Mouse (Mus musculus): ENCODE data around the gene Slc35b4. TPM values are rescaled to one million over a fixed set of nuclear protein-coding genes. Genes with fewer than 3 reads are reported as not detected.

Slc35b4 gene
- polyA plus RNA-seq, 1 experiment: 23.5 TPM

GRCm38 (mm10) chr6:34187273-34187863 is 10.5 kb upstream of the Slc35b4 start:
- H3K79me2 ChIP-seq (ENCODE audit: control insufficient read depth, insufficient read depth): no peaks in the 10 kb centered on the region
- no peak overlapping the region for H3K4me3 ChIP-seq (ENCODE audit: insufficient read depth, poor library complexity, severe bottlenecking)
- no peaks in the 10 kb centered on the region for H3K36me3 ChIP-seq (ENCODE audit: control insufficient read depth, insufficient read depth)
- H3ac ChIP-seq (ENCODE audit: control insufficient read depth, insufficient read length, low read depth): no peak overlapping the region
- H3K27me3 ChIP-seq (ENCODE audit: control insufficient read depth, insufficient read depth, insufficient read length): no peaks in the 10 kb centered on the region
- TF ChIP-seq MYOD1 (IDR thresholded peaks at IDR 0.05; ENCODE audit: control insufficient read depth, insufficient read length, low read depth) (no peak), MAX (IDR thresholded peaks at IDR 0.05) (no peak), CEBPB (IDR thresholded peaks at IDR 0.05; ENCODE audit: low read depth) (no peak), MYOG (IDR thresholded peaks at IDR 0.05; ENCODE audit: control insufficient read depth, extremely low read depth, insufficient read length) (no peak), CTCF (IDR thresholded peaks at IDR 0.05; ENCODE audit: control insufficient read depth, insufficient read depth, insufficient read length) (no peak), FOSL1 (IDR thresholded peaks at IDR 0.05; ENCODE audit: insufficient read depth, low read length, poor library complexity, severe bottlenecking) (no peak), USF1 (IDR thresholded peaks at IDR 0.05; ENCODE audit: low read depth) (no peak)
- no peaks in the 10 kb centered on the region for H3K79me3 ChIP-seq (ENCODE audit: low read depth)

GRCm38 (mm10) chr6:34183326-34183725 is 6.4 kb upstream of the Slc35b4 start:
- H3ac ChIP-seq (ENCODE audit: control insufficient read depth, insufficient read length, low read depth): no peak overlapping the region
- H3K79me2 ChIP-seq (ENCODE audit: control insufficient read depth, insufficient read depth): no peaks in the 10 kb centered on the region
- no peaks in the 10 kb centered on the region for H3K27me3 ChIP-seq (ENCODE audit: control insufficient read depth, insufficient read depth, insufficient read length)
- no peaks in the 10 kb centered on the region for H3K79me3 ChIP-seq (ENCODE audit: low read depth)
- TF ChIP-seq USF1 (IDR thresholded peaks at IDR 0.05; ENCODE audit: low read depth) (no peak), MAX (IDR thresholded peaks at IDR 0.05) (no peak), CEBPB (IDR thresholded peaks at IDR 0.05; ENCODE audit: low read depth) (no peak), CTCF (IDR thresholded peaks at IDR 0.05; ENCODE audit: control insufficient read depth, insufficient read depth, insufficient read length) (no peak), MYOG (IDR thresholded peaks at IDR 0.05; ENCODE audit: control insufficient read depth, extremely low read depth, insufficient read length) (no peak), FOSL1 (IDR thresholded peaks at IDR 0.05; ENCODE audit: insufficient read depth, low read length, poor library complexity, severe bottlenecking) (no peak), MYOD1 (IDR thresholded peaks at IDR 0.05; ENCODE audit: control insufficient read depth, insufficient read length, low read depth) (no peak)
- no peaks in the 10 kb centered on the region for H3K36me3 ChIP-seq (ENCODE audit: control insufficient read depth, insufficient read depth)
- H3K4me3 ChIP-seq (ENCODE audit: insufficient read depth, poor library complexity, severe bottlenecking): no peak overlapping the region

GRCm38 (mm10) chr6:34181961-34182360 is 5.0 kb upstream of the Slc35b4 start:
- no peaks in the 10 kb centered on the region for H3K36me3 ChIP-seq (ENCODE audit: control insufficient read depth, insufficient read depth)
- H3K4me3 ChIP-seq (ENCODE audit: insufficient read depth, poor library complexity, severe bottlenecking): no peak overlapping the region
- no peaks in the 10 kb centered on the region for H3K27me3 ChIP-seq (ENCODE audit: control insufficient read depth, insufficient read depth, insufficient read length)
- H3K79me3 ChIP-seq (ENCODE audit: low read depth): no peaks in the 10 kb centered on the region
- H3ac ChIP-seq (ENCODE audit: control insufficient read depth, insufficient read length, low read depth): no peak overlapping the region
- H3K79me2 ChIP-seq (ENCODE audit: control insufficient read depth, insufficient read depth): no peaks in the 10 kb centered on the region
- no peak for TF ChIP-seq USF1 (IDR thresholded peaks at IDR 0.05; ENCODE audit: low read depth)
- no peak for TF ChIP-seq MAX (IDR thresholded peaks at IDR 0.05)
- no peak for TF ChIP-seq CTCF (IDR thresholded peaks at IDR 0.05; ENCODE audit: control insufficient read depth, insufficient read depth, insufficient read length)
- TF ChIP-seq MYOD1 (IDR thresholded peaks at IDR 0.05; ENCODE audit: control insufficient read depth, insufficient read length, low read depth): no peak
- no peak for TF ChIP-seq FOSL1 (IDR thresholded peaks at IDR 0.05; ENCODE audit: insufficient read depth, low read length, poor library complexity, severe bottlenecking)
- no peak for TF ChIP-seq MYOG (IDR thresholded peaks at IDR 0.05; ENCODE audit: control insufficient read depth, extremely low read depth, insufficient read length)
- TF ChIP-seq CEBPB (IDR thresholded peaks at IDR 0.05; ENCODE audit: low read depth): no peak

- H3K79me3 ChIP-seq (ENCODE audit: low read depth): peaks cover 8% of the 10 kb centered on the region
- H3K79me2 ChIP-seq (ENCODE audit: control insufficient read depth, insufficient read depth): peaks cover 17% of the 10 kb centered on the region
- no peaks in the 10 kb centered on the region for H3K27me3 ChIP-seq (ENCODE audit: control insufficient read depth, insufficient read depth, insufficient read length)
- no peak overlapping the region for H3ac ChIP-seq (ENCODE audit: control insufficient read depth, insufficient read length, low read depth)
- TF ChIP-seq USF1 (IDR thresholded peaks at IDR 0.05; ENCODE audit: low read depth) (no peak), MYOG (IDR thresholded peaks at IDR 0.05; ENCODE audit: control insufficient read depth, extremely low read depth, insufficient read length) (no peak), MAX (IDR thresholded peaks at IDR 0.05) (no peak), CEBPB (IDR thresholded peaks at IDR 0.05; ENCODE audit: low read depth) (no peak), CTCF (IDR thresholded peaks at IDR 0.05; ENCODE audit: control insufficient read depth, insufficient read depth, insufficient read length) (no peak), FOSL1 (IDR thresholded peaks at IDR 0.05; ENCODE audit: insufficient read depth, low read length, poor library complexity, severe bottlenecking) (no peak), MYOD1 (IDR thresholded peaks at IDR 0.05; ENCODE audit: control insufficient read depth, insufficient read length, low read depth) (no peak)
- no peaks in the 10 kb centered on the region for H3K36me3 ChIP-seq (ENCODE audit: control insufficient read depth, insufficient read depth)
- H3K4me3 ChIP-seq (ENCODE audit: insufficient read depth, poor library complexity, severe bottlenecking): no peak overlapping the region
Observed at GRCm38 (mm10) chr6:34179911-34180310, 3.0 kb upstream of the Slc35b4 start.

GRCm38 (mm10) chr6:34179007-34179406 is 2.1 kb upstream of the Slc35b4 start:
- Histone ChIP-seq H3K36me3 (ENCODE audit: control insufficient read depth, insufficient read depth) (no peaks in the 10 kb centered on the region), H3K4me3 (ENCODE audit: insufficient read depth, poor library complexity, severe bottlenecking) (no peak overlapping the region), H3K27me3 (ENCODE audit: control insufficient read depth, insufficient read depth, insufficient read length) (no peaks in the 10 kb centered on the region), H3K79me2 (ENCODE audit: control insufficient read depth, insufficient read depth) (peaks cover 26% of the 10 kb centered on the region), H3ac (ENCODE audit: control insufficient read depth, insufficient read length, low read depth) (no peak overlapping the region), H3K79me3 (ENCODE audit: low read depth) (peaks cover 12% of the 10 kb centered on the region)
- TF ChIP-seq FOSL1 (IDR thresholded peaks at IDR 0.05; ENCODE audit: insufficient read depth, low read length, poor library complexity, severe bottlenecking): no peak
- TF ChIP-seq USF1 (IDR thresholded peaks at IDR 0.05; ENCODE audit: low read depth): no peak
- no peak for TF ChIP-seq CTCF (IDR thresholded peaks at IDR 0.05; ENCODE audit: control insufficient read depth, insufficient read depth, insufficient read length)
- TF ChIP-seq MYOD1 (IDR thresholded peaks at IDR 0.05; ENCODE audit: control insufficient read depth, insufficient read length, low read depth): no peak
- TF ChIP-seq MYOG (IDR thresholded peaks at IDR 0.05; ENCODE audit: control insufficient read depth, extremely low read depth, insufficient read length): no peak
- TF ChIP-seq MAX (IDR thresholded peaks at IDR 0.05): no peak
- TF ChIP-seq CEBPB (IDR thresholded peaks at IDR 0.05; ENCODE audit: low read depth): no peak

All from C2C12 (cell line).